Mouse (Mus musculus) MEL (cell line): Measurements from ENCODE around the gene Olfr1189. TPM values are rescaled to one million over a fixed set of nuclear protein-coding genes. Genes with fewer than 3 reads are reported as not detected.

Experiments used
- polyA plus RNA-seq, 2 experiments: library from polyadenylated mRNA; stranded (reverse) in 1 of 2; unstranded in 1 of 2; fragments of >175 nt in 1 of 2; fragments of >200 nt in 1 of 2; gene quantifications; 2 replicates each; pipeline versions ENCODE4 v1.2.1 to v1.2.4; 2012; ENCODE audit warnings: low replicate concordance in 2 of 2, low read depth in 1 of 2; ENCODE audit not compliant: insufficient read length in 2 of 2, insufficient read depth in 1 of 2, missing spikeins in 1 of 2
- total RNA-seq: library from RNA; depleted of rRNA; stranded (reverse); fragments of 300-350 nt; gene quantifications from 2 replicates; pipeline ENCODE4 v1.2.3, GENCODE M21; 2012; rRNA removed

The Olfr1189 gene
- total and polyA plus RNA-seq, 3 experiments = not detected

Other genes starting within 250 kb of the Olfr1189 start
- gene Olfr1176, start 249.7 kb upstream of the Olfr1189 start, total RNA-seq = not detected in 2 replicates
- not detected for gene Olfr1176, start 249.7 kb upstream of the Olfr1189 start, polyA plus RNA-seq
- gene Olfr1177-ps, start 240.0 kb upstream of the Olfr1189 start, total RNA-seq = not detected in 2 replicates
- not detected for gene Olfr1177-ps, start 240.0 kb upstream of the Olfr1189 start, polyA plus RNA-seq
- gene Olfr1178, start 199.4 kb upstream of the Olfr1189 start, total RNA-seq = not detected in 2 replicates
- not detected for gene Olfr1178, start 199.4 kb upstream of the Olfr1189 start, polyA plus RNA-seq
- not detected in 2 replicates for gene Olfr1179, start 180.0 kb upstream of the Olfr1189 start, total RNA-seq
- not detected for gene Olfr1179, start 180.0 kb upstream of the Olfr1189 start, polyA plus RNA-seq
- not detected in 2 replicates for gene Olfr1180, start 167.3 kb upstream of the Olfr1189 start, total RNA-seq
- not detected for gene Olfr1180, start 167.3 kb upstream of the Olfr1189 start, polyA plus RNA-seq
- not detected in 2 replicates for gene Olfr1181, start 160.3 kb upstream of the Olfr1189 start, total RNA-seq
- not detected for gene Olfr1181, start 160.3 kb upstream of the Olfr1189 start, polyA plus RNA-seq
- gene Gm13757, start 137.3 kb upstream of the Olfr1189 start, total RNA-seq = not detected in 2 replicates
- gene Gm13757, start 137.3 kb upstream of the Olfr1189 start, polyA plus RNA-seq = not detected
- gene Olfr1183, start 131.6 kb upstream of the Olfr1189 start, total RNA-seq = not detected in 2 replicates
- under 1 TPM in 1 of 2 experiments, not detected in 1; 0.01 TPM for gene Olfr1183, start 131.6 kb upstream of the Olfr1189 start, polyA plus RNA-seq
- not detected in 2 replicates for gene Olfr1184, start 102.9 kb upstream of the Olfr1189 start, total RNA-seq
- not detected for gene Olfr1184, start 102.9 kb upstream of the Olfr1189 start, polyA plus RNA-seq
- not detected in 2 replicates for gene Olfr1185-ps1, start 93.1 kb upstream of the Olfr1189 start, total RNA-seq
- gene Olfr1185-ps1, start 93.1 kb upstream of the Olfr1189 start, polyA plus RNA-seq = not detected
- gene Olfr1186, start 67.9 kb upstream of the Olfr1189 start, total RNA-seq = not detected in 2 replicates
- not detected for gene Olfr1186, start 67.9 kb upstream of the Olfr1189 start, polyA plus RNA-seq
- gene Olfr1188, start 29.5 kb upstream of the Olfr1189 start, total RNA-seq = not detected in 2 replicates
- gene Olfr1188, start 29.5 kb upstream of the Olfr1189 start, polyA plus RNA-seq = not detected
- not detected in 2 replicates for gene Olfr1191-ps1, start 54.1 kb downstream of the Olfr1189 start, total RNA-seq
- not detected for gene Olfr1191-ps1, start 54.1 kb downstream of the Olfr1189 start, polyA plus RNA-seq
- not detected in 2 replicates for gene Olfr1192-ps1, start 62.1 kb downstream of the Olfr1189 start, total RNA-seq
- not detected for gene Olfr1192-ps1, start 62.1 kb downstream of the Olfr1189 start, polyA plus RNA-seq
- gene Olfr1193, start 89.2 kb downstream of the Olfr1189 start, total RNA-seq = not detected in 2 replicates
- gene Olfr1193, start 89.2 kb downstream of the Olfr1189 start, polyA plus RNA-seq = not detected
- not detected in 2 replicates for gene Olfr1195, start 102.7 kb downstream of the Olfr1189 start, total RNA-seq
- not detected for gene Olfr1195, start 102.7 kb downstream of the Olfr1189 start, polyA plus RNA-seq
- gene Olfr1196, start 118.1 kb downstream of the Olfr1189 start, total RNA-seq = not detected in 2 replicates
- not detected for gene Olfr1196, start 118.1 kb downstream of the Olfr1189 start, polyA plus RNA-seq
- gene Olfr1197, start 145.9 kb downstream of the Olfr1189 start, total RNA-seq = not detected in 2 replicates
- not detected for gene Olfr1197, start 145.9 kb downstream of the Olfr1189 start, polyA plus RNA-seq
- gene Olfr1198, start 164.9 kb downstream of the Olfr1189 start, total RNA-seq = not detected in 2 replicates
- not detected for gene Olfr1198, start 164.9 kb downstream of the Olfr1189 start, polyA plus RNA-seq
- not detected in 2 replicates for gene Olfr1199, start 174.0 kb downstream of the Olfr1189 start, total RNA-seq
- not detected for gene Olfr1199, start 174.0 kb downstream of the Olfr1189 start, polyA plus RNA-seq
- not detected in 2 replicates for gene Olfr1200, start 184.0 kb downstream of the Olfr1189 start, total RNA-seq
- not detected for gene Olfr1200, start 184.0 kb downstream of the Olfr1189 start, polyA plus RNA-seq
- not detected in 2 replicates for gene Olfr1201, start 206.6 kb downstream of the Olfr1189 start, total RNA-seq
- gene Olfr1201, start 206.6 kb downstream of the Olfr1189 start, polyA plus RNA-seq = not detected
- gene Olfr1202, start 228.0 kb downstream of the Olfr1189 start, total RNA-seq = not detected in 2 replicates
- not detected for gene Olfr1202, start 228.0 kb downstream of the Olfr1189 start, polyA plus RNA-seq
- gene Olfr1205, start 243.3 kb downstream of the Olfr1189 start, total RNA-seq = not detected in 2 replicates
- gene Olfr1205, start 243.3 kb downstream of the Olfr1189 start, polyA plus RNA-seq = not detected